Mouse (Mus musculus): Measurements from ENCODE around the gene Sik1.

DNA sequence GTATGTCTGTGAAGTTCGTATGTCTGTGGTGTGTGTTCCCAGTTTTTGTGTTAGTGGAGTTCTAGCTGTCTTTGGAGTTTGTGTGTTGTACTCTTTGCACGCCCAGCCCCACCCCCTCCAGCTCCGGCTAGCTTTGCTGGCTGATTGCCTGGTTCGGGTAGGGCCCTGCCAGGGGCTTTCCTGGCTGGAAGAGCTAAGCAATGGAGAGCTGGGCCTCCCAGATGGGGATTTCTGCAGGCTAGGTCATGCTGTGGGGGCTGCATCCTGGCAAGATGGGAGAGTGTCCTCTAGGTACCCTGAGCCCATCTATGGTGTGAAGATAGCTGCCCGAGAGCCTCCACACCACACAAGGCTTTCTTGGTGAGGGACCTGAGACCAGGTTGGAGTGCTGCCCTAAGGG lies 28.4 kb downstream of the Sik1 start:
- TF ChIP-seq POLR2A (IDR thresholded peaks at IDR 0.05; ENCODE audit: insufficient read length, low read depth) (no peak), MAX (IDR thresholded peaks at IDR 0.05; ENCODE audit: low read depth) (no peak), REST (IDR thresholded peaks at IDR 0.05; ENCODE audit: insufficient read depth, insufficient read length) (no peak), E2F4 (IDR thresholded peaks at IDR 0.05; ENCODE audit: insufficient read depth) (no peak), MYOG (IDR thresholded peaks at IDR 0.05; ENCODE audit: control insufficient read depth in 1 of 3, insufficient read depth in 1 of 3, insufficient read length in 2 of 3, low read depth in 2 of 3) (no peak), SRF (IDR thresholded peaks at IDR 0.05; ENCODE audit: control insufficient read depth, insufficient read length, low read depth) (no peak), MYOD1 (IDR thresholded peaks at IDR 0.05; ENCODE audit: control insufficient read depth in 1 of 3, insufficient read length in 2 of 3, low read depth in 2 of 3) (no peak), CEBPB (IDR thresholded peaks at IDR 0.05; ENCODE audit: insufficient read depth, poor library complexity, severe bottlenecking) (no peak), POLR2AphosphoS2 (IDR thresholded peaks at IDR 0.05; ENCODE audit: insufficient read length, low read depth) (no peak), USF1 (IDR thresholded peaks at IDR 0.05; ENCODE audit: low read depth) (no peak)

All from myocyte (in vitro differentiated cells).